Mouse (Mus musculus) embryonic facial prominence, embryonic 10.5 days (tissue): ENCODE measurements at regions not wholly inside any gene's neighbourhood (a gene's known extent, or its start where the extent isn't known, plus 50 kb on each side); places are given as distances from the start of the nearest gene placed in this dataset.

ENCODE experiments used
- DNase-seq: peaks from one replicate; pipeline ENCODE4 v3.0.0-alpha.2; 2017; ENCODE audit warnings: low spot score
- H3K27ac ChIP-seq: fragments of 300-500 bp; sonication (generic); replicated peaks from 2 replicates; pipeline ENCODE4 v1.5.1; 2016; ENCODE audit warnings: mild to moderate bottlenecking
- H3K27me3 ChIP-seq: fragments of 300-500 bp; sonication (generic); replicated peaks from 2 replicates; pipeline ENCODE4 v1.6.1; 2016; ENCODE audit warnings: low read depth, mild to moderate bottlenecking; ENCODE audit not compliant: poor library complexity, severe bottlenecking
- H3K36me3 ChIP-seq: fragments of 300-500 bp; sonication (generic); replicated peaks from 2 replicates; pipeline ENCODE4 v1.6.1; 2016; ENCODE audit warnings: mild to moderate bottlenecking, moderate library complexity
- H3K4me1 ChIP-seq: fragments of 300-500 bp; sonication (generic); 2 replicates; pipeline ENCODE4 v1.6.1; 2016
- H3K4me3 ChIP-seq: fragments of 300-500 bp; sonication (generic); 2 replicates; pipeline ENCODE4 v1.5.1; 2016; ENCODE audit warnings: mild to moderate bottlenecking, moderate library complexity
- H3K9me3 ChIP-seq: fragments of 300-500 bp; sonication (generic); 2 replicates; pipeline ENCODE4 v1.6.1; 2016; ENCODE audit warnings: mild to moderate bottlenecking
- WGBS: fragments of 180-500 bp; shearing (Covaris S2); methylation state at CpG from one replicate; pipeline ENCODE4 v1.1.7; 2016; 5-methylcytosine and 5-hydroxymethylcytosine counted together

- 65% methylated on average over 7 of the region's 7 CpGs for WGBS
- H3K27me3 ChIP-seq: no peaks in the 10 kb centered on the region
- no peak for DNase-seq
- no peak overlapping the region for H3K27ac ChIP-seq
- no peaks in the 10 kb centered on the region for H3K9me3 ChIP-seq
- H3K4me3 ChIP-seq: no peak overlapping the region
- H3K36me3 ChIP-seq: no peaks in the 10 kb centered on the region
- H3K4me1 ChIP-seq: no peaks in the 10 kb centered on the region
These were observed 409.3 kb upstream of the Tnp1 start for GRCm38 (mm10) chr1:73425049-73425448.

- H3K36me3 ChIP-seq: no peaks in the 10 kb centered on the region
- no peaks in the 10 kb centered on the region for H3K4me1 ChIP-seq
- 75% methylated on average over 2 of the region's 2 CpGs for WGBS
- H3K27ac ChIP-seq: no peak overlapping the region
- no peaks in the 10 kb centered on the region for H3K9me3 ChIP-seq
- H3K27me3 ChIP-seq: no peaks in the 10 kb centered on the region
- H3K4me3 ChIP-seq: no peak overlapping the region
- no peak for DNase-seq
These were observed 402.5 kb upstream of the Tnp1 start for GRCm38 (mm10) chr1:73418196-73418595.

- no peaks in the 10 kb centered on the region for H3K9me3 ChIP-seq
- H3K27me3 ChIP-seq: no peaks in the 10 kb centered on the region
- no peak for DNase-seq
- peaks cover 6% of the 10 kb centered on the region; the same call in 1 of the 2 replicates for H3K4me1 ChIP-seq
- no peak overlapping the region for H3K4me3 ChIP-seq
- H3K27ac ChIP-seq: no peak overlapping the region
- no peaks in the 10 kb centered on the region for H3K36me3 ChIP-seq
- 93% methylated on average over 2 of the region's 2 CpGs for WGBS
These were observed 395.7 kb upstream of the Tnp1 start for GRCm38 (mm10) chr1:73411452-73411851.

- Histone ChIP-seq H3K4me1 (peaks cover 7% of the 10 kb centered on the region), H3K27ac (no peak overlapping the region), H3K27me3 (no peaks in the 10 kb centered on the region), H3K36me3 (no peaks in the 10 kb centered on the region), H3K9me3 (no peaks in the 10 kb centered on the region), H3K4me3 (no peak overlapping the region)
- WGBS: 60% methylated on average over 3 of the region's 3 CpGs
- DNase-seq: no peak
These were observed 383.5 kb upstream of the Tnp1 start for GRCm38 (mm10) chr1:73399178-73399577.

- WGBS: 74% methylated on average over 1 of the region's 1 CpGs
- H3K9me3 ChIP-seq: no peaks in the 10 kb centered on the region
- no peak for DNase-seq
These were observed 379.3 kb upstream of the Tnp1 start for GRCm38 (mm10) chr1:73395034-73395433.

GRCm38 (mm10) chr1:73394466-73394865, 378.8 kb upstream of the Tnp1 start:
- no peak overlapping the region for H3K27ac ChIP-seq
- H3K4me1 ChIP-seq: peaks cover 14% of the 10 kb centered on the region
- no peak overlapping the region for H3K4me3 ChIP-seq
- H3K27me3 ChIP-seq: no peaks in the 10 kb centered on the region
- H3K9me3 ChIP-seq: no peaks in the 10 kb centered on the region
- no peak for DNase-seq
- WGBS: 49% methylated on average over 1 of the region's 1 CpGs
- H3K36me3 ChIP-seq: no peaks in the 10 kb centered on the region

More at GRCm38 (mm10) chr1:73395034-73395433, 379.3 kb upstream of the Tnp1 start:
- Histone ChIP-seq H3K36me3 (no peaks in the 10 kb centered on the region), H3K4me3 (no peak overlapping the region), H3K27me3 (no peaks in the 10 kb centered on the region), H3K27ac (no peak overlapping the region), H3K4me1 (peaks cover 14% of the 10 kb centered on the region)

GRCm38 (mm10) chr1:73392077-73392476, 376.4 kb upstream of the Tnp1 start:
- no peaks in the 10 kb centered on the region for H3K27me3 ChIP-seq
- H3K36me3 ChIP-seq: no peaks in the 10 kb centered on the region
- H3K9me3 ChIP-seq: no peaks in the 10 kb centered on the region
- no peak overlapping the region for H3K27ac ChIP-seq
- H3K4me1 ChIP-seq: peaks cover 8% of the 10 kb centered on the region; the same call in 1 of the 2 replicates
- WGBS: 74% methylated on average over 10 of the region's 10 CpGs
- no peak overlapping the region for H3K4me3 ChIP-seq
- no peak for DNase-seq

- WGBS: 73% methylated on average over 3 of the region's 3 CpGs
- no peak for DNase-seq
- Histone ChIP-seq H3K4me3 (no peak overlapping the region), H3K4me1 (peaks cover 8% of the 10 kb centered on the region; the same call in 1 of the 2 replicates), H3K27me3 (no peaks in the 10 kb centered on the region), H3K27ac (no peak overlapping the region), H3K36me3 (no peaks in the 10 kb centered on the region), H3K9me3 (no peaks in the 10 kb centered on the region)
These were observed 374.3 kb upstream of the Tnp1 start for GRCm38 (mm10) chr1:73389976-73390375.

GRCm38 (mm10) chr1:73389174-73389573, 373.5 kb upstream of the Tnp1 start:
- no peak for DNase-seq
- no peaks in the 10 kb centered on the region for H3K9me3 ChIP-seq
- whole genome bisulfite sequencing: 91% methylated on average over 3 of the region's 3 CpGs

GRCm38 (mm10) chr1:73381578-73381977, 365.9 kb upstream of the Tnp1 start:
- Histone ChIP-seq H3K27ac (no peak overlapping the region), H3K36me3 (no peaks in the 10 kb centered on the region), H3K4me3 (no peak overlapping the region), H3K9me3 (no peaks in the 10 kb centered on the region), H3K4me1 (peaks cover 16% of the 10 kb centered on the region), H3K27me3 (no peaks in the 10 kb centered on the region)
- 81% methylated on average over 9 of the region's 9 CpGs for WGBS
- no peak for DNase-seq

More at GRCm38 (mm10) chr1:73389174-73389573, 373.5 kb upstream of the Tnp1 start:
- H3K27ac ChIP-seq: no peak overlapping the region
- peaks cover 8% of the 10 kb centered on the region; the same call in 1 of the 2 replicates for H3K4me1 ChIP-seq
- H3K27me3 ChIP-seq: no peaks in the 10 kb centered on the region
- no peak overlapping the region for H3K4me3 ChIP-seq
- H3K36me3 ChIP-seq: no peaks in the 10 kb centered on the region

GRCm38 (mm10) chr1:73374531-73375375, 359.0 kb upstream of the Tnp1 start:
- H3K27me3 ChIP-seq: no peaks in the 10 kb centered on the region
- H3K27ac ChIP-seq: no peak overlapping the region
- no peak overlapping the region for H3K4me3 ChIP-seq
- no peaks in the 10 kb centered on the region for H3K36me3 ChIP-seq
- peaks cover 2% of the 10 kb centered on the region; the same call in 1 of the 2 replicates for H3K4me1 ChIP-seq
- no peaks in the 10 kb centered on the region for H3K9me3 ChIP-seq
- no peak for DNase-seq
- 79% methylated on average over 7 of the region's 7 CpGs for WGBS

- no peak for DNase-seq
- Histone ChIP-seq H3K27me3 (no peaks in the 10 kb centered on the region), H3K4me1 (peaks cover 31% of the 10 kb centered on the region), H3K36me3 (no peaks in the 10 kb centered on the region), H3K9me3 (no peaks in the 10 kb centered on the region), H3K4me3 (no peak overlapping the region), H3K27ac (no peak overlapping the region)
- 60% methylated on average over 5 of the region's 5 CpGs for WGBS
These were observed 352.5 kb upstream of the Tnp1 start for GRCm38 (mm10) chr1:73368222-73368621.

- H3K36me3 ChIP-seq: no peaks in the 10 kb centered on the region
- H3K4me3 ChIP-seq: no peak overlapping the region
- H3K9me3 ChIP-seq: no peaks in the 10 kb centered on the region
- H3K27me3 ChIP-seq: no peaks in the 10 kb centered on the region
- no peak for DNase-seq
- 57% methylated on average over 4 of the region's 4 CpGs for WGBS
- H3K27ac ChIP-seq: no peak overlapping the region
- H3K4me1 ChIP-seq: peaks cover 49% of the 10 kb centered on the region
These were observed 350.1 kb upstream of the Tnp1 start for GRCm38 (mm10) chr1:73365842-73366241.
